Mouse (Mus musculus): ENCODE data around the gene Otop3.
A peak's percentile ranks its signal among the peaks of the same experiment; 100 is the strongest.
"Not testable (repeated sequence)": the region's sequence is repeated elsewhere in the genome, so short reads cannot be mapped to it uniquely, and the experiment has no call there.

Gene Otop3

GRCm38 (mm10) chr11:115364136-115364535 lies 29.6 kb downstream of the Otop3 start:
- DNase-seq (ENCODE audit: extremely low spot score, low read depth, low spot score) = no peak

GRCm38 (mm10) chr11:115366039-115366705 lies 31.6 kb downstream of the Otop3 start:
- no peak for DNase-seq (ENCODE audit: extremely low spot score, low read depth, low spot score)

- DNase-seq (ENCODE audit: extremely low spot score, low read depth, low spot score) = no peak
Observed at GRCm38 (mm10) chr11:115366706-115367394, 32.3 kb downstream of the Otop3 start.

- no peak for DNase-seq (ENCODE audit: extremely low spot score, low read depth, low spot score)
Observed at GRCm38 (mm10) chr11:115367395-115367944, 32.9 kb downstream of the Otop3 start, which contains the start of gene Hid1. Gene Hid1 (minus strand): TSS chr11:115367756.

- DNase-seq (ENCODE audit: extremely low spot score, low read depth, low spot score) = no peak
Observed at GRCm38 (mm10) chr11:115370368-115370767, 35.8 kb downstream of the Otop3 start.

- DNase-seq (ENCODE audit: extremely low spot score, low read depth, low spot score) = no peak
Observed at GRCm38 (mm10) chr11:115371354-115371753, 36.8 kb downstream of the Otop3 start.

- no peak for DNase-seq (ENCODE audit: extremely low spot score, low read depth, low spot score)
Observed at GRCm38 (mm10) chr11:115372015-115372414, 37.5 kb downstream of the Otop3 start.

GRCm38 (mm10) chr11:115372737-115373136 lies 38.2 kb downstream of the Otop3 start:
- no peak for DNase-seq (ENCODE audit: extremely low spot score, low read depth, low spot score)

GRCm38 (mm10) chr11:115373805-115374694 lies 39.5 kb downstream of the Otop3 start:
- no peak for DNase-seq (ENCODE audit: extremely low spot score, low read depth, low spot score)

- DNase-seq (ENCODE audit: extremely low spot score, low read depth, low spot score) = no peak
Observed at GRCm38 (mm10) chr11:115374695-115375425, 40.3 kb downstream of the Otop3 start.

GRCm38 (mm10) chr11:115376722-115377121 lies 42.2 kb downstream of the Otop3 start:
- DNase-seq (ENCODE audit: extremely low spot score, low read depth, low spot score) = no peak

- no peak for DNase-seq (ENCODE audit: extremely low spot score, low read depth, low spot score)
Observed at GRCm38 (mm10) chr11:115377254-115377653, 42.7 kb downstream of the Otop3 start.

GRCm38 (mm10) chr11:115377854-115378253 lies 43.3 kb downstream of the Otop3 start:
- no peak for DNase-seq (ENCODE audit: extremely low spot score, low read depth, low spot score)

- no peak for DNase-seq (ENCODE audit: extremely low spot score, low read depth, low spot score)
Observed at GRCm38 (mm10) chr11:115381276-115381675, 46.7 kb downstream of the Otop3 start.

GRCm38 (mm10) chr11:115381743-115382539 lies 47.4 kb downstream of the Otop3 start, which contains the start of gene Cdr2l:
Gene Cdr2l (plus strand): TSS chr11:115381916.
- peak; percentile 68 for DNase-seq (ENCODE audit: extremely low spot score, low read depth, low spot score)

GRCm38 (mm10) chr11:115382891-115383290 lies 48.4 kb downstream of the Otop3 start:
- no peak for DNase-seq (ENCODE audit: extremely low spot score, low read depth, low spot score)

GRCm38 (mm10) chr11:115383701-115384474 lies 49.4 kb downstream of the Otop3 start:
- DNase-seq (ENCODE audit: extremely low spot score, low read depth, low spot score) = no peak

- DNase-seq (ENCODE audit: extremely low spot score, low read depth, low spot score) = no peak
Observed at GRCm38 (mm10) chr11:115384587-115384986, 50.1 kb downstream of the Otop3 start.

- not testable (repeated sequence) for DNase-seq (ENCODE audit: extremely low spot score, low read depth, low spot score)
Observed at GRCm38 (mm10) chr11:115386859-115387258, 52.3 kb downstream of the Otop3 start.

Measured in hindlimb bud, embryonic 11.5 days (tissue).